Mouse (Mus musculus) megakaryocyte progenitor cell, adult 5-6 weeks (primary cell): ENCODE results near the gene Meox1. TPM values are rescaled to one million over a fixed set of nuclear protein-coding genes. Genes with fewer than 3 reads are reported as not detected.

ENCODE experiments used
- ATAC-seq: replicated peaks from 2 replicates; pipeline ENCODE4 v1.8.0; 2016; ENCODE audit warnings: mild to moderate bottlenecking, moderate TSS enrichment, inconsistent platforms; ENCODE audit not compliant: poor library complexity
- total RNA-seq, 2 experiments: library from RNA; stranded (forward) in 1 of 2; stranded (reverse) in 1 of 2; fragments of 157-497, 149-512 nt in 1 of 2; fragments of 200-1000 nt in 1 of 2; gene quantifications; 2 replicates each; pipeline versions ENCODE4 v1.2.3 to v1.2.4; 2015 to 2017

Gene Meox1
- total RNA-seq, 2 experiments from 2014 or later: not detected

- ATAC-seq: no peak
Observed at GRCm38 (mm10) chr11:101855950-101856712, 38.0 kb downstream of the Meox1 start.

GRCm38 (mm10) chr11:101851042-101851441, 43.1 kb downstream of the Meox1 start:
- ATAC-seq: no peak

GRCm38 (mm10) chr11:101849286-101849685, 44.9 kb downstream of the Meox1 start:
- ATAC-seq: no peak

GRCm38 (mm10) chr11:101847509-101847908, 46.7 kb downstream of the Meox1 start:
- ATAC-seq: no peak

- no peak for ATAC-seq
Observed at GRCm38 (mm10) chr11:101842773-101843163, 51.4 kb downstream of the Meox1 start.

GRCm38 (mm10) chr11:101841998-101842772, 52.0 kb downstream of the Meox1 start:
- ATAC-seq: no peak

GRCm38 (mm10) chr11:101840405-101840804, 53.8 kb downstream of the Meox1 start:
- ATAC-seq: no peak

GRCm38 (mm10) chr11:101839426-101839825, 54.7 kb downstream of the Meox1 start:
- no peak for ATAC-seq

GRCm38 (mm10) chr11:101832001-101832400, 62.2 kb downstream of the Meox1 start:
- ATAC-seq: no peak

GRCm38 (mm10) chr11:101830616-101831015, 63.6 kb downstream of the Meox1 start:
- ATAC-seq: no peak

GRCm38 (mm10) chr11:101830112-101830511, 64.1 kb downstream of the Meox1 start:
- ATAC-seq: no peak

GRCm38 (mm10) chr11:101828718-101829117, 65.5 kb downstream of the Meox1 start:
- no peak for ATAC-seq

Other genes with a start within 250 kb of the Meox1 start
- 1.1 and 1.9 TPM in 2 replicates for gene Arl4d, start 228.8 kb downstream of the Meox1 start, total RNA-seq (2015)
- 0.75 and 1.0 TPM in 2 replicates for gene Arl4d, start 228.8 kb downstream of the Meox1 start, total RNA-seq (2017)
- 21.3 and 23.3 TPM in 2 replicates for gene Dhx8, start 161.5 kb downstream of the Meox1 start, total RNA-seq (2015)
- gene Dhx8, start 161.5 kb downstream of the Meox1 start, total RNA-seq (2017): 26.1 and 33.5 TPM in 2 replicates
- gene Etv4, start 109.0 kb downstream of the Meox1 start, total RNA-seq (2015): 0.05 TPM in 1 of 2 replicates, not detected in the other
- not detected in 2 replicates for gene Etv4, start 109.0 kb downstream of the Meox1 start, total RNA-seq (2017)
- gene Sost, start 72.6 kb upstream of the Meox1 start, total RNA-seq (2015): not detected in 2 replicates
- gene Sost, start 72.6 kb upstream of the Meox1 start, total RNA-seq (2017): not detected in 2 replicates
- not detected in 2 replicates for gene Cfap97d1, start 89.9 kb upstream of the Meox1 start, total RNA-seq (2015)
- not detected in 2 replicates for gene Cfap97d1, start 89.9 kb upstream of the Meox1 start, total RNA-seq (2017)
- gene Dusp3, start 92.6 kb upstream of the Meox1 start, total RNA-seq (2015): 3.4 and 4.7 TPM in 2 replicates
- 1.4 and 4.1 TPM in 2 replicates for gene Dusp3, start 92.6 kb upstream of the Meox1 start, total RNA-seq (2017)
- not detected in 2 replicates for gene Mpp3, start 134.1 kb upstream of the Meox1 start, total RNA-seq (2015)
- not detected in 2 replicates for gene Mpp3, start 134.1 kb upstream of the Meox1 start, total RNA-seq (2017)
- 0.66 and 1.3 TPM in 2 replicates for gene Cd300lg, start 147.1 kb upstream of the Meox1 start, total RNA-seq (2015)
- gene Cd300lg, start 147.1 kb upstream of the Meox1 start, total RNA-seq (2017): 0.71 and 1.1 TPM in 2 replicates
- 0.22 and 0.24 TPM in 2 replicates for gene Mpp2, start 194.1 kb upstream of the Meox1 start, total RNA-seq (2015)
- gene Mpp2, start 194.1 kb upstream of the Meox1 start, total RNA-seq (2017): 0.08 and 0.71 TPM in 2 replicates
- not detected in 2 replicates for gene Ppy, start 206.9 kb upstream of the Meox1 start, total RNA-seq (2015)
- gene Ppy, start 206.9 kb upstream of the Meox1 start, total RNA-seq (2017): not detected in 2 replicates
- gene Pyy, start 213.5 kb upstream of the Meox1 start, total RNA-seq (2015): not detected in 2 replicates
- gene Pyy, start 213.5 kb upstream of the Meox1 start, total RNA-seq (2017): not detected in 2 replicates